Mouse (Mus musculus): ENCODE data around the gene Mgat4b.

DNA sequence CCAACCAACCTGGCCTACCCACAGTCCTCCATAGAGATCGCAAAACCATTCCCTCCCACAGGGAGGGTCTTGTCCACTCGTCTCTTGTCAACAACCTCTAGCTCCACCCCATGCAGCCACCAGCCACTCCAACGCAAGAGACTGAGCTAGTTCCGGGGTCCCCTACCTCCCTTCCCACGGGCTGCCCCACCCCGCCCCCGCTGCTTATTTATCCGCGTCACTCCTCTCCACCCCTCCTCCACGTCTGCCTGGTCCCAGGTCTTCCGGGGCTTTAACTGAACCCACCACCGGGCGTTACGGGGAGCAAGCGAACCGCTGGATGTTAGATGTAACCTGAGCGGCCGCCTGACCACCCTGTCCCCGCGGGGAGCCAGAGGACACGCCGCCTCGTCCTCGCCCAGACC lies 587 bp upstream of the Mgat4b start:
- TF ChIP-seq ZC3H11A (IDR thresholded peaks at IDR 0.05; ENCODE audit: borderline replicate concordance, low read depth, low read length) (no peak), ZNF384 (IDR thresholded peaks at IDR 0.05; ENCODE audit: low read depth, low read length) (no peak), CHD2 (IDR thresholded peaks at IDR 0.05; ENCODE audit: low read depth, low read length) (no peak)
